Mouse (Mus musculus) lung, embryonic 15.5 days (tissue): ENCODE results near the gene Copb2. TPM values are rescaled to one million over a fixed set of nuclear protein-coding genes. Genes with fewer than 3 reads are reported as not detected.

Source experiments
- ATAC-seq: fragments of 200-750 bp; cut with Nextera tagmentation; 2 replicates; pipeline ENCODE4 v1.8.0; 2017; ENCODE audit warnings: moderate number of reproducible peaks, borderline replicate concordance; ENCODE audit not compliant: low FRiP score, low TSS enrichment; ENCODE audit errors: extremely low read depth
- H3K27ac ChIP-seq: fragments of 300-500 bp; sonication (generic); 2 replicates; pipeline ENCODE4 v1.5.1; 2015; ENCODE audit warnings: moderate library complexity, mild to moderate bottlenecking, inconsistent platforms
- H3K27me3 ChIP-seq: fragments of 300-500 bp; sonication (generic); 2 replicates; pipeline ENCODE4 v1.6.1; 2015; ENCODE audit warnings: inconsistent platforms
- H3K36me3 ChIP-seq: fragments of 300-500 bp; sonication (generic); 2 replicates; pipeline ENCODE4 v1.6.1; 2015; ENCODE audit warnings: inconsistent platforms
- H3K4me1 ChIP-seq: fragments of 300-500 bp; sonication (generic); 2 replicates; pipeline ENCODE4 v1.6.1; 2015; ENCODE audit warnings: inconsistent platforms
- H3K4me2 ChIP-seq: fragments of 300-500 bp; sonication (generic); 2 replicates; pipeline ENCODE4 v1.6.1; 2015; ENCODE audit warnings: inconsistent platforms, mild to moderate bottlenecking, moderate library complexity
- H3K4me3 ChIP-seq: fragments of 300-500 bp; sonication (generic); 2 replicates; pipeline ENCODE4 v1.5.1; 2015; ENCODE audit warnings: mild to moderate bottlenecking, inconsistent platforms
- H3K9ac ChIP-seq: fragments of 300-500 bp; sonication (generic); 2 replicates; pipeline ENCODE4 v1.6.1; 2015; ENCODE audit warnings: inconsistent platforms
- H3K9me3 ChIP-seq: fragments of 300-500 bp; sonication (generic); 2 replicates; pipeline ENCODE4 v1.6.1; 2016; ENCODE audit warnings: inconsistent platforms
- WGBS: fragments of 180-500 bp; shearing (Covaris S2); methylation state at CpG from one replicate; pipeline ENCODE4 v1.1.7; 2015; 5-methylcytosine and 5-hydroxymethylcytosine counted together
- polyA plus RNA-seq: library from polyadenylated mRNA; unstranded; fragments of >200 nt; fragmentation: Nextera tagmentation; extraction: Ambion mirVana; gene quantifications from 2 replicates; pipeline ENCODE4 v1.2.1, GENCODE M21; 2015

Copb2 gene
- polyA plus RNA-seq, 1 experiment from 2014 or later, result 174 TPM

- peaks cover 6% of the 10 kb centered on the region; the same call in 1 of the 2 replicates for H3K27me3 ChIP-seq
- no peak overlapping the region for H3K4me2 ChIP-seq
- no peaks in the 10 kb centered on the region for H3K4me1 ChIP-seq
- H3K4me3 ChIP-seq, result no peak overlapping the region
- no peaks in the 10 kb centered on the region for H3K36me3 ChIP-seq
- H3K9me3 ChIP-seq, result no peaks in the 10 kb centered on the region
- 74% methylated on average over 3 of the region's 3 CpGs for WGBS
- H3K27ac ChIP-seq, result no peak overlapping the region
- ATAC-seq, result no peak
- no peak overlapping the region for H3K9ac ChIP-seq
Observed at GRCm38 (mm10) chr9:98544042-98544441, 19.5 kb upstream of the Copb2 start.

- H3K9me3 ChIP-seq, result no peaks in the 10 kb centered on the region
- H3K4me1 ChIP-seq, result no peaks in the 10 kb centered on the region
- no peak for ATAC-seq
- H3K27me3 ChIP-seq, result no peaks in the 10 kb centered on the region
- no peak overlapping the region for H3K4me2 ChIP-seq
- no peak overlapping the region for H3K4me3 ChIP-seq
- H3K9ac ChIP-seq, result no peak overlapping the region
- H3K36me3 ChIP-seq, result peaks cover 87% of the 10 kb centered on the region
- WGBS, result 78% methylated on average over 4 of the region's 4 CpGs
- no peak overlapping the region for H3K27ac ChIP-seq
Observed at GRCm38 (mm10) chr9:98583852-98584251, 20.3 kb downstream of the Copb2 start.

- WGBS, result 85% methylated on average over 6 of the region's 6 CpGs
Observed at GRCm38 (mm10) chr9:98600094-98600493, 36.6 kb downstream of the Copb2 start.

GRCm38 (mm10) chr9:98601156-98601836 is 37.8 kb downstream of the Copb2 start, which contains the start of gene Mrps22:
Gene Mrps22 (minus strand): TSS chr9:98601660.
- H3K4me3 ChIP-seq, result peak within 1 kb of the TSS; percentile 91
- under 1% methylated on average over 44 of the region's 44 CpGs for WGBS
- peak within 1 kb of the TSS; percentile 93 for H3K9ac ChIP-seq
- peaks cover 10% of the 10 kb centered on the region for H3K4me1 ChIP-seq
- peak within 1 kb of the TSS; percentile 39; the same call in 1 of the 2 replicates for H3K27ac ChIP-seq
- H3K9me3 ChIP-seq, result no peaks in the 10 kb centered on the region
- ATAC-seq, result peak; percentile 97
- peaks cover 17% of the 10 kb centered on the region; the same call in 1 of the 2 replicates for H3K36me3 ChIP-seq
- no peaks in the 10 kb centered on the region for H3K27me3 ChIP-seq
- peak within 1 kb of the TSS; percentile 89 for H3K4me2 ChIP-seq

More at GRCm38 (mm10) chr9:98600094-98600493, 36.6 kb downstream of the Copb2 start:
- H3K27ac ChIP-seq, result no peak overlapping the region
- no peak overlapping the region for H3K4me3 ChIP-seq
- H3K36me3 ChIP-seq, result peaks cover 22% of the 10 kb centered on the region; the same call in 1 of the 2 replicates
- no peak for ATAC-seq
- no peak overlapping the region for H3K9ac ChIP-seq
- H3K4me2 ChIP-seq, result peak overlapping the region; percentile 89
- no peaks in the 10 kb centered on the region for H3K9me3 ChIP-seq
- H3K4me1 ChIP-seq, result peaks cover 10% of the 10 kb centered on the region
- H3K27me3 ChIP-seq, result no peaks in the 10 kb centered on the region

- peak overlapping the region; percentile 93; the same call in 1 of the 2 replicates for H3K9ac ChIP-seq
Observed at GRCm38 (mm10) chr9:98601837-98602359, 38.4 kb downstream of the Copb2 start.

GRCm38 (mm10) chr9:98604896-98605295 is 41.4 kb downstream of the Copb2 start:
- ATAC-seq, result no peak
- no peak overlapping the region for H3K4me2 ChIP-seq
- peaks cover 10% of the 10 kb centered on the region for H3K4me1 ChIP-seq
- 62% methylated on average over 4 of the region's 4 CpGs for WGBS
- no peaks in the 10 kb centered on the region for H3K36me3 ChIP-seq
- H3K9me3 ChIP-seq, result no peaks in the 10 kb centered on the region
- H3K27ac ChIP-seq, result no peak overlapping the region
- no peaks in the 10 kb centered on the region for H3K27me3 ChIP-seq
- no peak overlapping the region for H3K9ac ChIP-seq
- no peak overlapping the region for H3K4me3 ChIP-seq

More at GRCm38 (mm10) chr9:98601837-98602359, 38.4 kb downstream of the Copb2 start:
- Histone ChIP-seq H3K27me3 (no peaks in the 10 kb centered on the region), H3K4me2 (peak overlapping the region; percentile 89), H3K4me1 (peaks cover 10% of the 10 kb centered on the region), H3K4me3 (peak overlapping the region; percentile 91), H3K36me3 (0 out of 2 replicates have a peak, but pooled peaks cover 12% of the 10 kb centered on the region), H3K9me3 (no peaks in the 10 kb centered on the region), H3K27ac (no peak overlapping the region)
- 52% methylated on average over 11 of the region's 11 CpGs for WGBS
- peak; percentile 16; the same call in 1 of the 2 replicates for ATAC-seq

- no peak for ATAC-seq
- no peak overlapping the region for H3K27ac ChIP-seq
- no peaks in the 10 kb centered on the region for H3K27me3 ChIP-seq
- H3K9ac ChIP-seq, result no peak overlapping the region
- no peaks in the 10 kb centered on the region for H3K36me3 ChIP-seq
- no peaks in the 10 kb centered on the region for H3K4me1 ChIP-seq
- H3K4me2 ChIP-seq, result no peak overlapping the region
- WGBS, result 29% methylated on average over 3 of the region's 3 CpGs
- no peaks in the 10 kb centered on the region for H3K9me3 ChIP-seq
- H3K4me3 ChIP-seq, result no peak overlapping the region
Observed at GRCm38 (mm10) chr9:98628480-98628879, 65.0 kb downstream of the Copb2 start.

GRCm38 (mm10) chr9:98633287-98634162 is 70.0 kb downstream of the Copb2 start:
- WGBS, result 61% methylated on average over 13 of the region's 13 CpGs
- H3K4me1 ChIP-seq, result no peaks in the 10 kb centered on the region
- H3K27me3 ChIP-seq, result no peaks in the 10 kb centered on the region
- ATAC-seq, result no peak
- no peak overlapping the region for H3K27ac ChIP-seq
- H3K36me3 ChIP-seq, result no peaks in the 10 kb centered on the region
- H3K4me2 ChIP-seq, result no peak overlapping the region
- no peak overlapping the region for H3K4me3 ChIP-seq
- H3K9ac ChIP-seq, result no peak overlapping the region
- no peaks in the 10 kb centered on the region for H3K9me3 ChIP-seq

Other genes starting within 250 kb of the Copb2 start
- 103 and 109 TPM in 2 replicates for gene Rbp1, start 140.8 kb upstream of the Copb2 start, polyA plus RNA-seq
- gene Rbp2, start 77.6 kb upstream of the Copb2 start, polyA plus RNA-seq, result 0.61 and 1.0 TPM in 2 replicates
- gene Mrps22, start 37.9 kb downstream of the Copb2 start, polyA plus RNA-seq, result 53.0 and 56.4 TPM in 2 replicates